Mouse (Mus musculus): Measurements from ENCODE around the gene Cdyl. TPM values are rescaled to one million over a fixed set of nuclear protein-coding genes. Genes with fewer than 3 reads are reported as not detected.

Gene Cdyl
- polyA plus RNA-seq, 1 experiment from 2014 or later: 6.1 TPM

- H3K27me3 ChIP-seq: no peaks in the 10 kb centered on the region
- no peak overlapping the region for H3K4me2 ChIP-seq
- no peak for ATAC-seq (ENCODE audit: low read depth)
- H3K36me3 ChIP-seq: no peaks in the 10 kb centered on the region
- peaks cover 19% of the 10 kb centered on the region; the same call in 1 of the 2 replicates for H3K4me1 ChIP-seq (replicated peaks)
- WGBS: 70% methylated on average over 4 of the region's 4 CpGs
- no peaks in the 10 kb centered on the region for H3K9me3 ChIP-seq
- H3K27ac ChIP-seq (replicated peaks): no peak overlapping the region
- H3K4me3 ChIP-seq: no peak overlapping the region
- no peak overlapping the region for H3K9ac ChIP-seq
Observed at GRCm38 (mm10) chr13:35794774-35795173, 135.1 kb downstream of the Cdyl start.

DNA sequence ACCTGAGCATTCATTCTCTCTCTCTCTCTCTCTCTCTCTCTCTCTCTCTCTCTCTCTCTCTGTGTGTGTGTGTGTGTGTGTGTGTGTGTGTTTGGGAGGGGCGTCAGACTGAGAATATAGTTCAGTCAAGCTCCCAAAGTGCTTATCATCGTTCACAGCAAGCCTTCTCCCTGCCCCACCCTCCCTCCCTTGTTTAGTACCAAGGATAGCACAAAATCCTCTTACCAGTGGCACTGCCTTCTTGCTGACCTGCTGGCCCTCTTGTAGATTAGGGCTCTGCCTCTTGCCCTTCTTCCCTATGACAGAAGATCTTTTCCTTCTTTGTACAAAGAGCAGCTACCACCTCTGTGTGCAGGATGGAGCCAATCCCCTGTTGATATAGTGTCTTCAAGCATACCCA lies 136.3 kb downstream of the Cdyl start:
- no peak for ATAC-seq (ENCODE audit: low read depth)
- H3K4me3 ChIP-seq: no peak overlapping the region
- H3K36me3 ChIP-seq: no peaks in the 10 kb centered on the region
- WGBS: 63% methylated on average over 2 of the region's 2 CpGs
- no peaks in the 10 kb centered on the region for H3K27me3 ChIP-seq
- H3K4me2 ChIP-seq: no peak overlapping the region
- no peak overlapping the region for H3K27ac ChIP-seq (replicated peaks)
- H3K4me1 ChIP-seq (replicated peaks): 0 out of 2 replicates have a peak, but pooled peaks cover 13% of the 10 kb centered on the region
- no peak overlapping the region for H3K9ac ChIP-seq
- H3K9me3 ChIP-seq: no peaks in the 10 kb centered on the region

DNA sequence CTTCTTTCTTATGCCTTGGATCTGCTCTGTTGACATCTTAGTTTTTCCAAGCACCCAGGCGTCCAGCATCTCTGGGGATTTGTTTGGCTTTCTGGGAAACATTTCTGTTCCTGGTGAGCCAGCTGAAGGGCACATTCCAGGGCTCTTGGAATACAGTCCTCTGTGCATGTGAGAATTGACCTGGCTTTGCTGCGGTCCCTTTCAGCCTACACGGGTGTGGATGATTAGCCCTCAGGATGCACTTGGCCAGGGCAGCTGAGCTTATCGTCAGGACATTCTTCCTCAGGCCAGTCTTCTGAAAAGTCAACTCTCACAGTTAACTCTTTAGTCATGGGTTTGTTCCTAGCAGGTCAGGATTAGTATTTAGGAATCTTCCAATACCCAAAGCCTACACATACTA lies 136.7 kb downstream of the Cdyl start:
- Histone ChIP-seq H3K4me3 (no peak overlapping the region), H3K4me2 (no peak overlapping the region), H3K9ac (no peak overlapping the region), H3K4me1 (replicated peaks) (0 out of 2 replicates have a peak, but pooled peaks cover 13% of the 10 kb centered on the region), H3K27ac (replicated peaks) (no peak overlapping the region), H3K9me3 (no peaks in the 10 kb centered on the region), H3K27me3 (no peaks in the 10 kb centered on the region), H3K36me3 (no peaks in the 10 kb centered on the region)
- no peak for ATAC-seq (ENCODE audit: low read depth)
- 64% methylated on average over 4 of the region's 4 CpGs for WGBS

DNA sequence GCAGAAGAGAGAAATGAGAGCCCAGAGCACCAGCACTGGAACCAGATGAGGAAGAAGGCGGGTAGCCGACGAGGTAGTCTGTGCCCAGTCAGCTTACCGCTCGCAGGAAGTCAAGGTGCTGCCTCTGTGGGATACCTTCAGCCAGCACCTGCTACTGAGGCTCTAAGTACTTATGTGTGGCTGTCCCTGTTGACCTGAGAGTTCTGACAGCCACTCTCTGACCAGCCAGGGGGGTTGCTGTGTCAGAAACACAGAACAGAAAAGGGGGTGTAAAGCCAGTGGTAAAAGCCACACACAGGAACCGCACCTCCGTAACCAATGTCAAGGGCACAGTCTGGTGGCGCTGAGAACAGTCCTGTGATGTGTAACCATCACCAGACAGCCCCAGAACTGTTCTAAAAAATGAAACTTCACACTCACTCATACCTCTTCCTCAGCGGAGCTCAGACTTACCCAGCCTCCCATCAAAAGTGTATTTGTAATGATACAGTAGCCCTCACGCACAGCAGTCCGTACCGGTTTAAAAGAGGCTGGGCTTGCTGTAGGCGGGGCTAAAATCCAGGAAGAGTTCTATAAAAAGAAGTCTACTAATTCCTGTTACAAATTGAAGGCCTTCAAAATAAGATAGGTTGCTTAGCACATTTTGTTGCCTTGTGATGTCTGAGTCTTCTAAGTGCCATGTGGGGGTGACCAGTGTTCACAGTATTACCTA lies 138.3 kb downstream of the Cdyl start:
- ATAC-seq (ENCODE audit: low read depth): no peak
- Histone ChIP-seq H3K9me3 (no peaks in the 10 kb centered on the region), H3K4me2 (no peak overlapping the region), H3K4me3 (no peak overlapping the region), H3K27ac (replicated peaks) (no peak overlapping the region), H3K36me3 (no peaks in the 10 kb centered on the region), H3K4me1 (replicated peaks) (0 out of 2 replicates have a peak, but pooled peaks cover 13% of the 10 kb centered on the region), H3K27me3 (no peaks in the 10 kb centered on the region), H3K9ac (no peak overlapping the region)
- WGBS: 92% methylated on average over 13 of the region's 13 CpGs

GRCm38 (mm10) chr13:35798645-35799044 lies 139.0 kb downstream of the Cdyl start:
- 75% methylated on average over 9 of the region's 9 CpGs for whole genome bisulfite sequencing
- Histone ChIP-seq H3K4me2 (no peak overlapping the region), H3K9ac (no peak overlapping the region), H3K27me3 (no peaks in the 10 kb centered on the region), H3K9me3 (no peaks in the 10 kb centered on the region), H3K36me3 (no peaks in the 10 kb centered on the region), H3K4me1 (replicated peaks) (0 out of 2 replicates have a peak, but pooled peaks cover 13% of the 10 kb centered on the region), H3K27ac (replicated peaks) (no peak overlapping the region), H3K4me3 (no peak overlapping the region)
- ATAC-seq (ENCODE audit: low read depth): no peak

DNA sequence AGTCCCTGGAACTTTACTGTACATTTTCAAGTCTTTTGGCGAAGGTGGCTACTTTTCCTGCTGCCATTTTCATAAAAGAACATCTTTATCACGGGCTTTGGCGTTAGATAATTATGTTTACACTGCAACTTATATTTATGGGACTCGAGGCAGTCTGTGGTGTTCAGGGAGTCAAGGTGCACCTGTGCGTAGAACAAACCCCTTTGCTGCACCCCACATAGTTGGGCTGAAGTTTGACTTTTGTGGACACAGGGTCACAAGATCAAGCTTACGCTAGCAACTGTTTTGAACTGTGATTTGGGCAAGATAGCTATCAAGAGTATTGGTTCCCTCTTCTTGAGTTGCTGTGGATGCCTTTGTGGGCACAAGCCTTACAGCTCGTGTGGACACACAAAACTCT lies 140.6 kb downstream of the Cdyl start:
- Histone ChIP-seq H3K4me3 (no peak overlapping the region), H3K9me3 (no peaks in the 10 kb centered on the region), H3K27ac (replicated peaks) (no peak overlapping the region), H3K36me3 (no peaks in the 10 kb centered on the region), H3K27me3 (no peaks in the 10 kb centered on the region), H3K9ac (no peak overlapping the region), H3K4me1 (replicated peaks) (0 out of 2 replicates have a peak, but pooled peaks cover 13% of the 10 kb centered on the region), H3K4me2 (no peak overlapping the region)
- no peak for ATAC-seq (ENCODE audit: low read depth)
- WGBS: 90% methylated on average over 7 of the region's 7 CpGs

- no peak for ATAC-seq (ENCODE audit: low read depth)
- Histone ChIP-seq H3K4me1 (replicated peaks) (peaks cover 15% of the 10 kb centered on the region), H3K4me2 (no peak overlapping the region), H3K27me3 (no peaks in the 10 kb centered on the region), H3K4me3 (no peak overlapping the region), H3K9me3 (no peaks in the 10 kb centered on the region), H3K36me3 (no peaks in the 10 kb centered on the region), H3K9ac (no peak overlapping the region), H3K27ac (replicated peaks) (no peak overlapping the region)
- 63% methylated on average over 3 of the region's 3 CpGs for WGBS
Observed at GRCm38 (mm10) chr13:35805727-35806126, 146.1 kb downstream of the Cdyl start.

DNA sequence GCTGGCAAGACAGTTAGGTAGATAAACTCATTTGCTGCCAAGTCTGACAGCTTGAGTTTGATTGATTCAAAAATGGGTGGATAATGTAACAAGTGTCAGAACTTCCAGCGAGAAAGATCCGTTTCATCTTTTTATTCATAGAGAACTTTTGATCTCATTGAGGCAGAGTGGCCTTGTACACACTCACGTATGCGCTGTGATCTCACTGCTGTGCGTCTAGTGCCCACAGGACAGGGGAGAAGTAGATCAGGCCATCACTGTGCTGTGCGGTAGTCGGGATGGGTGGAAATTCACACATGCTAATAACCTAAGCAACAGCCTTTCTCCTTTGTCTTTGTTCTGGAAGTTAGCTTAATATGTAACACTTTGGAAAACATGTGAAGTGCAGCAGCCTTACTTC lies 146.5 kb downstream of the Cdyl start:
- H3K36me3 ChIP-seq: no peaks in the 10 kb centered on the region
- no peaks in the 10 kb centered on the region for H3K27me3 ChIP-seq
- H3K27ac ChIP-seq (replicated peaks): no peak overlapping the region
- no peaks in the 10 kb centered on the region for H3K9me3 ChIP-seq
- no peak overlapping the region for H3K9ac ChIP-seq
- no peak overlapping the region for H3K4me2 ChIP-seq
- H3K4me1 ChIP-seq (replicated peaks): peaks cover 15% of the 10 kb centered on the region
- no peak overlapping the region for H3K4me3 ChIP-seq
- no peak for ATAC-seq (ENCODE audit: low read depth)
- WGBS: 88% methylated on average over 7 of the region's 7 CpGs

DNA sequence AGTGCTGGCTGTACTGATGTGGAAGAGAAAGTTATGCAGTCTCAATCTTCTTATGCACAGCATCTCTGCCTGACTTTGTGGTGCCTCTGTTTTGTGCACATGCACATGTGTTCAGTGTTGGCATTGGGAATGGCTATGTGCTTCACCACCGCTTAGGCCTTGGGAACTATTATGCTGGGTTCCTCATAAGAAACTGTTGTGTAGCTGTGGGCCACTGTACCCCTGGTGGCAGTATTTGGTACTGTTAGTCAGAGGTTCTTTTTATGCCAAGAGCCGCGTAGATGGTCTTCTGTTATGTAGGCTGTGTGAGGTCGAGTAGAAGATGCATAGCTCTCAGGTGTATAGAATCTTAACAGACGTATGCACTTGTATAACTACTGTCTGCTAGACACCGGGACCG lies 147.4 kb downstream of the Cdyl start:
- Histone ChIP-seq H3K9ac (no peak overlapping the region), H3K4me3 (no peak overlapping the region), H3K4me1 (replicated peaks) (peaks cover 23% of the 10 kb centered on the region), H3K27me3 (no peaks in the 10 kb centered on the region), H3K4me2 (no peak overlapping the region), H3K36me3 (no peaks in the 10 kb centered on the region), H3K27ac (replicated peaks) (no peak overlapping the region), H3K9me3 (no peaks in the 10 kb centered on the region)
- ATAC-seq (ENCODE audit: low read depth): no peak
- 94% methylated on average over 7 of the region's 7 CpGs for WGBS

- H3K9me3 ChIP-seq: no peaks in the 10 kb centered on the region
- 95% methylated on average over 4 of the region's 4 CpGs for WGBS
- no peak overlapping the region for H3K4me2 ChIP-seq
- no peak overlapping the region for H3K4me3 ChIP-seq
- H3K27ac ChIP-seq (replicated peaks): no peak overlapping the region
- ATAC-seq (ENCODE audit: low read depth): no peak
- H3K9ac ChIP-seq: no peak overlapping the region
- peaks cover 28% of the 10 kb centered on the region for H3K4me1 ChIP-seq (replicated peaks)
- no peaks in the 10 kb centered on the region for H3K27me3 ChIP-seq
- no peaks in the 10 kb centered on the region for H3K36me3 ChIP-seq
Observed at GRCm38 (mm10) chr13:35807525-35807924, 147.9 kb downstream of the Cdyl start.

GRCm38 (mm10) chr13:35807940-35808339 lies 148.3 kb downstream of the Cdyl start:
- 91% methylated on average over 8 of the region's 8 CpGs for WGBS

DNA sequence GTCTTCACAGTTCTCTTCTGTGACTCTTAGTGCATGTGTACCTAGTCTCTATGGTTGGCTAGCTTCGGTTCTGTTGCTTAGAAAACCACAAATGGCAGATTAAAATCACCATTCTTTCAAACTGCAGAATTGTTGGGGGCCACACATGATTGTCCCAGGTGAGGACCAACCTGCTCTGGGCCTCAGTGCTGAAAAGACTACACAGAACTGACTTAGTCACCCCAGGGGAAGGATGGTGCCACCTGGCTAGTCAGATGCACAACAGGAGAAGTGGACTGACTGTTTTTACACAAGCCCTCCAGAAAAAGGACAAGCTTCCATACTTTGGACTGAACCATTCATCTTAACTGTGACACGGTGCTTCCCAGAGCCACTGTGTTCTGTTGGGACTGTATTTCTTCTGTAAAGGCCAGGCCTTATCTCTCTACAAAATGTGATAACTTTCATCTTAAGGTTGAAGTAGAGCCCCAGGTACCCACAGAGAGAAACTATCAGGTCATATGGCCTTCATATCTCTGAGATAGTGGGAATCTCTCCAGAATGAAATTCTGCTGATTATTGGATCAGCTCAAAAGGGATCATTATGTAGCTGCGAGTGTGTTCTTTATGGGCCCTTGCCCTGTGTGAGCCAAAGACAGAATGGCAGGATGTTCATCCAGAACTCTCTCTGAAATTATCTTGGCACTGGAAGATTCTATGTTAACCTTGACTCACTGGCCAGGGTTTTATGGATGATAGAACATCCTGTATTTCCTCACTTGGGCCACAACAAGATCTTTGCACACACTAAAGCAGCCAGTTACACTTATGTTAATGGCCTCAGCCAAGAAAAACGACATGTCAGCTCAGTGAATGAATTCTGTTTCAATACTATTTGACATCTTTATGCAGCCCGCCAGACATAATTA lies 149.9 kb downstream of the Cdyl start:
- Histone ChIP-seq H3K9me3 (no peaks in the 10 kb centered on the region), H3K4me1 (replicated peaks) (peaks cover 29% of the 10 kb centered on the region), H3K9ac (no peak overlapping the region), H3K27me3 (no peaks in the 10 kb centered on the region), H3K27ac (replicated peaks) (no peak overlapping the region), H3K4me2 (no peak overlapping the region), H3K4me3 (no peak overlapping the region), H3K36me3 (no peaks in the 10 kb centered on the region)
- no peak for ATAC-seq (ENCODE audit: low read depth)
- WGBS: 68% methylated on average over 5 of the region's 5 CpGs

More at GRCm38 (mm10) chr13:35807940-35808339, 148.3 kb downstream of the Cdyl start:
- Histone ChIP-seq H3K27me3 (no peaks in the 10 kb centered on the region), H3K36me3 (no peaks in the 10 kb centered on the region), H3K9ac (no peak overlapping the region), H3K27ac (replicated peaks) (no peak overlapping the region), H3K9me3 (no peaks in the 10 kb centered on the region), H3K4me3 (no peak overlapping the region), H3K4me2 (no peak overlapping the region), H3K4me1 (replicated peaks) (peaks cover 29% of the 10 kb centered on the region)
- no peak for ATAC-seq (ENCODE audit: low read depth)

All from neural tube, embryonic 13.5 days (tissue).